Mouse (Mus musculus): ENCODE results near the gene Etfa. TPM values are rescaled to one million over a fixed set of nuclear protein-coding genes. Genes with fewer than 3 reads are reported as not detected.

Etfa gene
- polyA plus RNA-seq, 1 experiment from 2014 or later, result 224 TPM

DNA sequence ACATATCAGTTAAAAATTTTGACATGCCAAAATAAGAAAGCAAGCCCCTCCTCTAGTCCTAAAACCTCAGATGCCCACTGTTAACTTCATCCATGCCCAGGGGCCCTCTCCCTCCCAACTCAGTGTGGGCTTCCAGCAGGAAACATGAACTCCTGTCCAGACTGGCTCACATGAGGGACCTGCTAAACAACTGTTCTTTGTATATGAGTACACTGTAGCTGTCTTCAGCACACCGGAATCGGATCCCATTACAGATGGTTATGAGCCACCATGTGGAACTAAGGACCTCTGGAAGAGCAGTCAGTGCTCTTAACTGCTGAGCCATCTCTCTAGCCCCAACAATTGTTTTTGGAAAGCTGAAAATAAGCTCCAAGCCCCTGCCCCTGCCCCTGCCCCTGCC lies 105.3 kb downstream of the Etfa start:
- H3K27me3 ChIP-seq (ENCODE audit: control insufficient read depth, insufficient read depth, low read length), result no peaks in the 10 kb centered on the region
- H3K9ac ChIP-seq (replicated peaks; ENCODE audit: low read depth, low read length), result no peak overlapping the region
- no peaks in the 10 kb centered on the region; the same call in 1 of the 2 replicates for H3K4me1 ChIP-seq (ENCODE audit: control insufficient read depth, insufficient read depth, low read length)
- no peaks in the 10 kb centered on the region for H3K36me3 ChIP-seq (ENCODE audit: control insufficient read depth, insufficient read depth, low read length)
- no peaks in the 10 kb centered on the region for H3K9me3 ChIP-seq (ENCODE audit: control insufficient read depth, low read depth, low read length)
- H3K4me3 ChIP-seq (ENCODE audit: low read depth, low read length), result no peak overlapping the region
- WGBS, result 47% methylated on average over 2 of the region's 2 CpGs
- no peak for ATAC-seq (ENCODE audit: insufficient number of reproducible peaks, insufficient read depth, low FRiP score, low read depth)
- H3K27ac ChIP-seq (ENCODE audit: low read length), result no peak overlapping the region
- no peak overlapping the region for H3K4me2 ChIP-seq (replicated peaks; ENCODE audit: low read depth, low read length)

GRCm38 (mm10) chr9:55404976-55405702 lies 106.9 kb downstream of the Etfa start:
- Histone ChIP-seq H3K4me2 (replicated peaks; ENCODE audit: low read depth, low read length) (no peak overlapping the region), H3K9me3 (ENCODE audit: control insufficient read depth, low read depth, low read length) (no peaks in the 10 kb centered on the region), H3K4me1 (ENCODE audit: control insufficient read depth, insufficient read depth, low read length) (no peaks in the 10 kb centered on the region), H3K27ac (ENCODE audit: low read length) (no peak overlapping the region), H3K27me3 (ENCODE audit: control insufficient read depth, insufficient read depth, low read length) (no peaks in the 10 kb centered on the region), H3K4me3 (ENCODE audit: low read depth, low read length) (no peak overlapping the region), H3K36me3 (ENCODE audit: control insufficient read depth, insufficient read depth, low read length) (no peaks in the 10 kb centered on the region), H3K9ac (replicated peaks; ENCODE audit: low read depth, low read length) (no peak overlapping the region)
- no peak for ATAC-seq (ENCODE audit: insufficient number of reproducible peaks, insufficient read depth, low FRiP score, low read depth)
- WGBS, result 70% methylated on average over 6 of the region's 6 CpGs

Other genes starting within 250 kb of the Etfa start
- gene Nrg4, start 185.4 kb downstream of the Etfa start, polyA plus RNA-seq (2014; fragmentation: Nextera tagmentation; extraction: Ambion mirVana), result 1.1 and 2.0 TPM in 2 replicates
- gene Tmem266, start 185.3 kb downstream of the Etfa start, polyA plus RNA-seq (2014; fragmentation: Nextera tagmentation; extraction: Ambion mirVana), result 0.62 and 0.94 TPM in 2 replicates
- gene Isl2, start 26.4 kb upstream of the Etfa start, polyA plus RNA-seq (2014; fragmentation: Nextera tagmentation; extraction: Ambion mirVana), result 7.7 and 9.3 TPM in 2 replicates

Measured in stomach, embryonic 14.5 days (tissue).